Mouse (Mus musculus): ENCODE measurements around the gene Pdxdc1. TPM values are rescaled to one million over a fixed set of nuclear protein-coding genes. Genes with fewer than 3 reads are reported as not detected.
"Not testable (repeated sequence)": the region's sequence is repeated elsewhere in the genome, so short reads cannot be mapped to it uniquely, and the experiment has no call there.

Pdxdc1 gene
- 80.6 and 108 TPM in 2 replicates for polyA plus RNA-seq (2012; rRNA removed)

- DNase-seq (ENCODE audit: low spot score), result peak; percentile 98
Observed at GRCm38 (mm10) chr16:13902888-13903483, at the start of gene Pdxdc1, which contains the start of gene Mpv17l. Pdxdc1 (minus strand) TSS chr16:13903131. Mpv17l (plus strand) TSS chr16:13903161.

DNA sequence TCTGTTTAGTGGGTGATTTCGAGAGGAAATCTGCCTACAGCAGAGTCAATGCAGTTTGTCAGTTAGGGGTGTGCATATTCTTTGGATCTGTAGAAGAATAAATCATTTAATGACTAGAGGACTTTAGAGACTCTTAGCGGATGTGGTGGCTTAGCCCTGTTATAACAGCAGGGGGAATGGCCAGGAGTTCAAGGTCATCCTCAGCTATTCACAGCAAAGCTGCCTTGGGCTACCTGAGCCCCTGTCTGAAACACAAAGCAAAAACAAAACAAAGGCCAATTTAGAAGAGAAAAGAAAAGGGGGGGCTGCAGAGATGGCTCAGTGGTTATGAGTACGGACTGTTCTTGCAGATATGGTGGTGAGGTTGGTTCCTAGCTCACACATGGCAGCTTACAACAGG lies 48.3 kb upstream of the Pdxdc1 start:
- no peak for DNase-seq (ENCODE audit: low spot score)

GRCm38 (mm10) chr16:13946306-13946705 lies 43.4 kb upstream of the Pdxdc1 start:
- DNase-seq (ENCODE audit: low spot score), result no peak

DNA sequence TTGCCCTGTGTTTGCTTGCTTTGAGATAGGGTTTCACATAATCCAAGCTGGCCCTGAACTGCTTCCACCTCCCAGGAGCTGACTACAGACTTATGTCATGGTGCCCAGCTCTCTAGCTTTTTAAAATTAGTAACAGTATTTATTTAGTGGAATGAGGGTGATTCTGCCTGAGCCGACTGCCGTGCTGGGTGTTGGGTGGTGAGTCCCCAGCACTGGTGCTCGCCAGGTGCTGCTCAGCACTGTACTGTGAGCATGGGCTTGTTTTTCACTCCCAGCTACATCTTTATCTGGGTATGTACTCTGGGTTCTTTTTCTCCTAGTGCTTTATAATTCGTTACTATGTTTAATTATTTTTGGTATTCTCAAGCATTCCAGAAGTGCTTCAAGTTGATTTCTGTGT lies 42.2 kb upstream of the Pdxdc1 start:
- no peak for DNase-seq (ENCODE audit: low spot score)

DNA sequence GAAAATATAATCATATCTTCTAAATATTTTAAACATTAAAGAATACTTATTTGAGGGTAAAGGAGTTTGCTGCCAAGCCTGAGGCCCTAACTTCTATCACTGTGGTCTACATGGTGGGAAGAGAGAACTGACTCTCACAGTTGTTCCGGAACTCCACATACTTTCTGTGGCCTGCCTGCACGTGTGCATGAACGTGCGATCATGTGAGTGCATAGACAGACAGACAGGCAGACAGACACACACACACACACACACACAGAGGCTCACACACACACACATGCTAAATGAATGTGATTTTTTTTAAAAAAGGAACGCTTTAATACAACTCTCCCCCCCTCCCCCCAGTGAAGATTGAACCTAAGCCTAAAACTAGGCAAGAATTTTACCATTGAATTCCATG lies 41.8 kb upstream of the Pdxdc1 start:
- DNase-seq (ENCODE audit: low spot score), result no peak

DNA sequence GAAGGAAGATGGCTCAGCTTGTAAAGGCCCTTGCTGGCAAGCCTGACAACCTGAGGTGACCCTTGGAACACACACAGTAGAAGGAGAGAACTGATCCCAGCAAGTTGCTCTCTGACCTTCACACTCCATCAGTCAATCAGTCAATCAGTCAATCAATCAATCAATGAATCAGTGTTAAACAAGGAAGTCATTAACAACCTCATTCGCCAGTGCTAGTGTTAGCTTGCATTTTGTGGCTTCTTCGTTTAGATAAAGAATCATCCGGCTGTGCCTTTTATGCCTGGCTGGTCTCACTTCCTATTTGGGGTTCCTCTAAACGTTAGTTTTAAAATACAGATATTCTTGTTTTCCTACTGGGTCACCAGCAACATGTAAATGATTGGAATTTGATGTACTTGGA lies 41.2 kb upstream of the Pdxdc1 start:
- no peak for DNase-seq (ENCODE audit: low spot score)

DNA sequence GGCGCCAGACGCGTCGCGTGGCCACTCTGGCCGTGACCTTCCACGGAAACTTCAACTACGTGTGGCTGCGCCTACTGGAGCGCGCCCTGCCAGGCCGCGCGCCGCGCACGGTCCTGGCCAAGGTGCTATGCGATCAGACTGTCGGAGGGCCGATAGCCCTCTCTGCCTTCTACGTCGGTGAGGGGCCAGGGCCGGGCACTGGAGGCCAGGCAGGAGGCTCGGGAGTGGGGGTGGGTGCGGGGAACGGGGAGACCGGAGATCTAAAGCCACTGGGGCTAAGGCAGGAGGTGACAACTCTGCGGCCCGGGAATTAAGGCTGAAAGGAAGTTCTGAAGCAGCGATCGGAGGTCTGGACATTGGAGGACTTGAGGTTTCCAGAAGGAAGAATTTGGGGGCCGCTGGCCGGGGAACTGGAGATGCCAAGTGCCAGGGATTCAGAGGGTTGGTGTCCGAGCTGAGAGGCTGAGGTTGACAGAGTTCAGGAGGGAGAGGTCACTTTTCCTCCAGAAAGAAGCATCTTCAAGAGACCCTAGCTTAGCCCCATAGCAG lies 38.0 kb upstream of the Pdxdc1 start:
- peak; percentile 25 for DNase-seq (ENCODE audit: low spot score)

DNA sequence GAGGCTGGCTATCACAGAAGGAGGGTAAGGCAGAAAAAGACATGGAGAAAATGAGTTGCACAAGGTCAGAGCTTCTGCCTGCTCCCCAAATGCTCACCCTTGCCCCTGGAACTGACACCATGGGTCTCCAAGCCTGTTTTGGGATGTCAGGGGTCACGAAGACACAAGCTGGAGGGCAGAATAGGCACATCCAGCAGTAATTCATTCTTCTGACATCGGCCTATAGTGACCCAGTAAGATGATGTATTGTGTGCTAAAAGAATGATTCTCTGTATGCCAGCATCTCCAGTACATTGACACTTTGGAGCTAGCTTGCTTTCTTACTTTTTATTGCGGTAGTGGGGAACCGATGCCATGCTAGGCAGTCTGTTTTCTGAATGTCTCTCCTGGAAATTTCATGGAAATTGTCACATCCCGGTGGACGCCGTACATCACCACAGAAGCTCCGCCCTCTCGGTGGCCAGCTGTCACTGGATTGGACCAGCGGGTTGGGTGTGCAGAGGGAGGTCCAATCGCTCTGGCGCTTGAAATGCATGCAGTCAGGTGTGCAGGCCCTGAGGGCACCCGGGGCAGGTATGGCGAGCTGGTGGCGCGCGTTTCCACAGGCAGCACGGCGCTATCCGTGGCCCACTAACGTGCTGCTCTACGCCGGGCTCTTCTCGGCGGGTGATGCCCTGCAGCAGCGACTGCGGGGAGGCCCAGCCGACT lies 37.4 kb upstream of the Pdxdc1 start:
- DNase-seq (ENCODE audit: low spot score), result peak; percentile 33

- no peak for DNase-seq (ENCODE audit: low spot score)
Observed at GRCm38 (mm10) chr16:13927456-13928075, 24.6 kb upstream of the Pdxdc1 start.

GRCm38 (mm10) chr16:13922966-13923365 lies 20.0 kb upstream of the Pdxdc1 start:
- not testable (repeated sequence) for DNase-seq (ENCODE audit: low spot score)

DNA sequence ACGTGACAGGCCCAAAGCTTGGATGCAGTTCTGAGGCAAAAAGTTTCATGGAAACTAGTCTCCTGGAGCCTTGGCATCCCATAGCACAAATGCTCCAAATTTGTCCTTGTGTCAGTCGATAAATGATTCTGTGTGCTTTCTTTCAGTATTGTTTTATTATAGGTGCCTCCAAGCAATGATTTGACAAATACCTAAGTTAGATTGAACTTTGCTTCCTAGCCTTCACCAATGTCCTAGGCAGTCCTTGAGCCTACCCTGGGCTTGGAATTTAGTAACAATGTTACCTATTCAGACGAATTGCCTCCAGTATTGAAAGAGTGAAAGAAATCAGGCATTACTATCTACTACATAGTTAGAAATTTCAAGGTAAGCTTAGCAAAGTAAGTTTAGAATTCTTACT lies 19.6 kb upstream of the Pdxdc1 start:
- DNase-seq (ENCODE audit: low spot score), result not testable (repeated sequence)

DNA sequence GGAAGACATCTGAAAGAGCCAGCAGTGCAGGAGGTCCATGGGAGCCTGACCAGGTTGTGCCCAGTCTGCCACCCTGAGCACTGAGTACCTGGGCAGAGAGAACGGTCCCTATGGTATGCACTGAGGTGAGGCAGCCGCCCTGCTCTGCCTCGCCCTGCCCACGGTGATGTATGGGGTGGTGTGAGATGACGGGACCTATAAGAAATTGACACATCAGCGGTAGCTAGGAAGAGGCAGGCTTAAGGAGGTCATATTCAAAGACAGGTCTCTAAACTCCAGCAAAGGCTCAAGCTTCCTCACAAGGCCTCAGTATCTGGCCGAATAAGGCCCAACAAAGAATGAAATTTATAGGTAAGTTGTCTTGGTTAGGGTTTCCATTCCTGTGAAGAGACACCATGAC lies 18.9 kb upstream of the Pdxdc1 start:
- DNase-seq (ENCODE audit: low spot score), result no peak

- DNase-seq (ENCODE audit: low spot score), result no peak
Observed at GRCm38 (mm10) chr16:13921063-13921462, 18.1 kb upstream of the Pdxdc1 start.

DNA sequence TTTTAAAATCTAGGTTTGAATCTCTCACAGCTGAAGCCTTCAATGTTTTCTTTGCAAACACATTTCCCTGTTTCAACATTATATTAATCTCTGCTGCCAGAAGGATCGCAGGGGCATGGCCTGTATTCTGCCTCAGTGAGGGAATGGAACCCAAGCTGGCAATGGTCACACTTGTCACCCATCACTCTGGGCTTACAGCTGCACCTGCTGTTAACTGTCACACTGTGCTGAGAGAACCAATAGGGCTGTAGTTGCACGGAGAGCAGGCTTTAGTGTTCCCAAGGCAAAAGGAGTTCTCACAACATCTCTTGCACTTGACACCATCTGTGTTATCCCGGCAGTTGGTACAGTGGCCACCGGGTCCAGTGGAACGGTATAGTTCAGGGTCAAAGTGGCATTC lies 17.2 kb upstream of the Pdxdc1 start:
- no peak for DNase-seq (ENCODE audit: low spot score)

GRCm38 (mm10) chr16:13907297-13907696 lies 4.4 kb upstream of the Pdxdc1 start:
- DNase-seq (ENCODE audit: low spot score), result no peak

- DNase-seq (ENCODE audit: low spot score), result no peak
Observed at GRCm38 (mm10) chr16:13903488-13903887, 557 bp upstream of the Pdxdc1 start.

DNA sequence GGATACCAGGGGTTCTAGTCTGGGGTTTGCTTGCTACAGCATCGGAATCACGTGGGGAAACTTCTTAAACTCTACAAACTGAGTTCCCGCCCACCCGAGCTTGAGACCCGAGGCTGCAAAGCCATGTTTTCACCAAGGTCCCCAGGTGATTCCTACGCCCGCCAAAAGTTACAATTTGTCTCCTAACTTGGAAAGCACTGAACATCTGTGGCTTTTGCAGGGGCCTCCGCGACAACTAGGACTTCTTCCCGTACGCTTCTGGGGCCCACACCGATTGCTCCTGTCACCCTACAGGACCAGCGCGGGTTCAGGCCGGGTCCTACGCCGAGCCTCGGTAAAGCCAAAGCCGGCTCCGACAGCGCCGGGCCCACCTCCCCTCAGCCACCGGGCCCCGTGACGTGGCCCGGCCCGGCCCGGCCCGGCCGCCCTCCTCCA lies 517 bp downstream of the Pdxdc1 start:
- no peak for DNase-seq (ENCODE audit: low spot score)

DNA sequence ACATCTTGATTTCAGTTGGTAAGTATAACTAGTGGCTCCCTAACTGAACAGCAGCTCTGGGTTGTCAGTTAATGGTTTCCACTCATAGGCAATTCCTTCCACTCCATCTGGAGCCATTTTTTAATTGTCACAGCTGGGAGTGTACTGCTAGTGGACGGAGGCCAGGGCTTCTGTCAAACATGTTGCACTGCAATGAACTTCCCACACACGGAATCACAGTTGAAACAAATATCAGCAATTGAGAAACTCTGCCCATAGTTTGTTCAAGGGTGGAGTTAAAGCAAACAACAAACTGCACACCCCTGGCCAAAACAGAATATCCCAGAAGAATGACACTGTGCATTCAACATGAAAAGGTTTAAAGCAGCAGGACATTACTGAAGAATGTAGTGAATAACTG lies 4.0 kb downstream of the Pdxdc1 start:
- DNase-seq (ENCODE audit: low spot score), result no peak

GRCm38 (mm10) chr16:13896357-13896756 lies 6.6 kb downstream of the Pdxdc1 start:
- DNase-seq (ENCODE audit: low spot score), result no peak

DNA sequence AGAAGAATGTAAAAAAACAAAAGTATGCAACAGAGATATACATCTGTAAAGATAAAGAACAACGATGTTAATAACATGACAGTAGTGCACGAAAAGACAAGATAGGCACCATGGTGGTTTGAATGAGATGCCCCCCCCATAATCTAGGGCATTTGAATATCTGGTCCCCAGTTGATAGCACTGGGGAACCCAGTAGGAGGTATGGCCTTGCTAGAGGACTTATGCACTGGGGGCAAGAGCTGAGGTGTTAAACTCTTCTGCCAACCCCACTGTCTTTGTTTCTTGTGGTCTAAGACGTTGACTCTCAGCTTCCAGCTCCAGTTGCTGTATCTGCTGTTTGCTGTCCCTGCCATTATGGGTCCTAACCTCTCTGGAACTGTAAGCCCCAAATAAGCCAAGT lies 7.2 kb downstream of the Pdxdc1 start:
- DNase-seq (ENCODE audit: low spot score), result no peak

DNA sequence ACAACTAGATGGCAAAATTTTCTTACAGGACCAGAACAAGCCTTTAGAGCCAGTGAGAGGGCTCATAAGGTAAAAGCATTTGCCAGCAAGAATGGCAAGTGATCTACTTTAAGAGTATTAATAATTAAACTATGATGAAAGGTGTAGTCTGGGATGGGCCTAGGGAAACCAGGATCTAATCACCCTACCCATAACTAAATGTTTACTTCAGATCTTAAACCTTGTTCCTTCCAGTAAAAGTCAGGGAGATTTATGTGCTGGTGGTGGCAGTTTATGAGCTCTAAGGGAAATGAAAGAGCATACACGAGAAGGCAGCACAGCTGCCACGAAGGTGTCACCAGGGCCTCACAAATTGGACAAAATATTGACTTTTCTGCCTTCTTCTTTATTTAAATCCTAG lies 8.8 kb downstream of the Pdxdc1 start:
- DNase-seq (ENCODE audit: low spot score), result no peak

DNA sequence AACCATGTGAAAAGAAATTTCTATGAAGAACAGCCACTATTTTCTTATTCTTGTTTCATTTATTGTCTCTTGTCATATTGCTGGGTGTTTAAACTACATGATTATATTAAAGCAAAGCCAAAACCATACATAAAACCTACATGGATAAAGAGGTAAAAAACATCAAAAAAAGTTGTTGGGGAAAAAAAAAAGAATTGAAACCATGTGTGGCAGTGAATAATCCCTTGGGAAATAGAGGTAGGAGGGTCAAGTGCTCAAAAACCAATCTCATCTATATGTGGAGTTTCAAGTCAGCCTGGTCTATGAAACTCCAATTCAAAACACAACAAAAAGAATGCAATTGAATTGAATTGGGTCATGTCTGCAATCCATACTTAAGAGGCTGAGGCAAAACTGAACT lies 10.1 kb downstream of the Pdxdc1 start:
- DNase-seq (ENCODE audit: low spot score), result no peak

DNA sequence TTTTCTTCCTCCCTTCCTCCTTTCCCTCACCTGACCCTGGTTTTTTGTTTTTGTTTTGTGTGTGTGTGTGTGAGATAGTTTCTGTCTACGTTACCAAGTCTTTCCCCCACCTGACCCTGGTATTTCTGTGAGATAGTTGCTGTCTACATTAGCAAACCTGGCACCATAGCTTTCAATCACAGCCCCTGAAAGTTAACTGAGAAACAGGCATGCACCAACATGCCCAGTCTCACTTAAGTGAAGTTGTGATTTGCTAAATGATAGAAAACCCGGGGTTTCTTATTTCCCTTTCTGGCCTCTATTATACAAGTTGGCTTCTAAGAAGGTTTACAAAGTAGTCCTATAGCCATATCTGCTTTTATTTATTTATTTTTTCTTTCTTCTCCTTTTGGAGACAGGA lies 12.5 kb downstream of the Pdxdc1 start:
- no peak for DNase-seq (ENCODE audit: low spot score)
